33 mouse cellular contexts compared by ENCODE assay signal in genomic region chr4:96785086-96785485, GRCm38 (mm10). TPM values are rescaled to one million over a fixed set of nuclear protein-coding genes. Genes with fewer than 3 reads are reported as not detected.
"Had no signal": no experiment of that assay in that cellular context is flagged by ENCODE, and none has a peak within 500 bp of the region (broad histone marks: within the 10 kb centered on the region; RNA-seq: fewer than 3 reads in every experiment).

Gene Gm12695, minus strand, starts transcription at chr4:96785186.

- H3K36me3 ChIP-seq: embryonic facial prominence, embryonic 10.5 days; embryonic facial prominence, embryonic 12.5 days; embryonic facial prominence, embryonic 13.5 days; embryonic facial prominence, embryonic 15.5 days; forebrain, embryonic 10.5 days; forebrain, embryonic 12.5 days; forebrain, embryonic 15.5 days had no signal

- H3K27ac ChIP-seq: embryonic facial prominence, embryonic 10.5 days; embryonic facial prominence, embryonic 12.5 days; embryonic facial prominence, embryonic 13.5 days; embryonic facial prominence, embryonic 15.5 days; forebrain, embryonic 10.5 days; forebrain, embryonic 12.5 days; forebrain, embryonic 13.5 days; forebrain, embryonic 15.5 days; gastrocnemius, adult 2 months; heart, adult 2 months had no signal

- H3K27me3 ChIP-seq: embryonic facial prominence, embryonic 12.5 days; embryonic facial prominence, embryonic 13.5 days; embryonic facial prominence, embryonic 15.5 days; forebrain, embryonic 12.5 days; forebrain, embryonic 13.5 days; forebrain, embryonic 15.5 days had no signal

- DNase-seq: cerebellum, adult 2 months; cerebellum, adult 8-10 months; cerebellum, adult 9-10 months; cerebellum, adult 9-11 months; cerebellum, postnatal 10 days; cerebellum, postnatal 14 days; cerebellum, postnatal 25 days; cerebellum, postnatal 36 days; embryo, embryonic 11 days; forebrain, postnatal 0 days; gastrocnemius, adult 2 months; gastrocnemius, postnatal 10 days; gastrocnemius, postnatal 14 days; gastrocnemius, postnatal 25 days; gastrocnemius, postnatal 36 days; heart, adult 11 months; heart, adult 18-20 months; heart, adult 2 months had no signal

- H3K4me1 ChIP-seq: embryonic facial prominence, embryonic 13.5 days; embryonic facial prominence, embryonic 15.5 days; forebrain, embryonic 12.5 days; forebrain, embryonic 13.5 days; forebrain, embryonic 15.5 days had no signal

- H3K4me3 ChIP-seq: embryonic facial prominence, embryonic 10.5 days; embryonic facial prominence, embryonic 12.5 days; embryonic facial prominence, embryonic 13.5 days; embryonic facial prominence, embryonic 15.5 days; erythroblast, embryonic 14.5 days; forebrain, embryonic 10.5 days; forebrain, embryonic 12.5 days; forebrain, embryonic 13.5 days; forebrain, embryonic 15.5 days; gastrocnemius, adult 2 months; heart, adult 2 months had no signal

RNA-seq across cellular contexts. Expression of gene Gm12695, which starts in this region (rescaled TPM):
- polyA plus RNA-seq: cerebellum, adult 2 months; cortical plate, adult 2 months; embryonic facial prominence, embryonic 10.5 days; embryonic facial prominence, embryonic 11.5 days; embryonic facial prominence, embryonic 13.5 days; erythroblast, embryonic 14.5 days; forebrain, embryonic 10.5 days; forebrain, embryonic 11.5 days; forebrain, embryonic 14.5 days; forebrain, embryonic 15.5 days; frontal cortex, adult 2 months; gonadal fat pad, adult 2 months had no signal
